Mouse (Mus musculus) brain, embryonic 14.5 days (tissue): ENCODE measurements around the gene Kalrn.

ENCODE experiments used
- CTCF ChIP-seq: fragments of 200-500 bp; IDR thresholded peaks from 2 replicates; pipeline ENCODE4 v1.5.1; 2012; ENCODE audit warnings: inconsistent platforms, mild to moderate bottlenecking, moderate library complexity, borderline replicate concordance; ENCODE audit not compliant: insufficient read depth, insufficient read length; ENCODE audit errors: extremely low read depth
- POLR2A ChIP-seq: fragments of 200-500 bp; IDR thresholded peaks from 2 replicates; pipeline ENCODE4 v1.6.1; 2012; ENCODE audit warnings: mild to moderate bottlenecking, inconsistent platforms, borderline replicate concordance; ENCODE audit not compliant: poor library complexity, insufficient read depth, insufficient read length, severe bottlenecking; ENCODE audit errors: extremely low read depth

GRCm38 (mm10) chr16:34005986-34006385 lies 567.3 kb downstream of the Kalrn start:
- no peak for TF ChIP-seq CTCF
- TF ChIP-seq POLR2A, result no peak
